Mouse (Mus musculus) gastrocnemius, adult 18-20 months (tissue): ENCODE measurements around the gene Cpsf2. TPM values are rescaled to one million over a fixed set of nuclear protein-coding genes. Genes with fewer than 3 reads are reported as not detected.

Experiments used
- DNase-seq: peaks from one replicate; pipeline ENCODE4 v3.0.0; 2021; ENCODE audit warnings: low spot score
- total RNA-seq, 2 experiments: library from RNA; stranded (reverse); gene quantifications; 2 replicates each; pipeline ENCODE4 v1.2.3; 2021

Cpsf2 gene
- total RNA-seq, 2 experiments from 2014 or later: 10.0 to 10.2 TPM

GRCm38 (mm10) chr12:101979213-101979750 lies 3.5 kb downstream of the Cpsf2 start:
- no peak for DNase-seq

GRCm38 (mm10) chr12:101980266-101980665 lies 4.5 kb downstream of the Cpsf2 start:
- no peak for DNase-seq

GRCm38 (mm10) chr12:101981559-101981958 lies 5.8 kb downstream of the Cpsf2 start:
- no peak for DNase-seq

GRCm38 (mm10) chr12:101982977-101983376 lies 7.2 kb downstream of the Cpsf2 start:
- DNase-seq: no peak

GRCm38 (mm10) chr12:101985110-101985509 lies 9.3 kb downstream of the Cpsf2 start:
- DNase-seq: no peak

- DNase-seq: no peak
These were observed 11.9 kb downstream of the Cpsf2 start for GRCm38 (mm10) chr12:101987659-101988058.

GRCm38 (mm10) chr12:101994576-101995467 lies 19.0 kb downstream of the Cpsf2 start:
- DNase-seq: no peak

- no peak for DNase-seq
These were observed 23.1 kb downstream of the Cpsf2 start for GRCm38 (mm10) chr12:101998929-101999328.

- no peak for DNase-seq
These were observed 25.0 kb downstream of the Cpsf2 start for GRCm38 (mm10) chr12:102000785-102001184.

GRCm38 (mm10) chr12:102008111-102008977 lies 32.6 kb downstream of the Cpsf2 start:
- DNase-seq: no peak

- DNase-seq: no peak
These were observed 33.8 kb downstream of the Cpsf2 start for GRCm38 (mm10) chr12:102009551-102009950.

- DNase-seq: no peak
These were observed 38.6 kb downstream of the Cpsf2 start for GRCm38 (mm10) chr12:102014411-102014810.

- no peak for DNase-seq
These were observed 39.3 kb downstream of the Cpsf2 start for GRCm38 (mm10) chr12:102015127-102015526.

GRCm38 (mm10) chr12:102021923-102022322 lies 46.1 kb downstream of the Cpsf2 start:
- DNase-seq: no peak

- DNase-seq: no peak
These were observed 53.4 kb downstream of the Cpsf2 start for GRCm38 (mm10) chr12:102029184-102029583.

- DNase-seq: no peak
These were observed 54.2 kb downstream of the Cpsf2 start for GRCm38 (mm10) chr12:102029892-102030446.

- DNase-seq: no peak
These were observed 59.1 kb downstream of the Cpsf2 start for GRCm38 (mm10) chr12:102034934-102035333.

- no peak for DNase-seq
These were observed 64.1 kb downstream of the Cpsf2 start for GRCm38 (mm10) chr12:102039861-102040260.

GRCm38 (mm10) chr12:102041699-102042098 lies 65.9 kb downstream of the Cpsf2 start:
- no peak for DNase-seq

GRCm38 (mm10) chr12:102042247-102042646 lies 66.5 kb downstream of the Cpsf2 start:
- no peak for DNase-seq

GRCm38 (mm10) chr12:102043840-102044239 lies 68.1 kb downstream of the Cpsf2 start:
- no peak for DNase-seq

- DNase-seq: no peak
These were observed 78.4 kb downstream of the Cpsf2 start for GRCm38 (mm10) chr12:102054155-102054554.
